Mouse (Mus musculus) thymus, adult 2 months (tissue): ENCODE measurements around the gene Arid1a. TPM values are rescaled to one million over a fixed set of nuclear protein-coding genes. Genes with fewer than 3 reads are reported as not detected.
A peak's percentile ranks its signal among the peaks of the same experiment; 100 is the strongest.

Experiments used
- DNase-seq: peaks from one replicate; pipeline ENCODE4 v3.0.0; 2021
- H3K27ac ChIP-seq: fragments of 200-500 bp; 2 replicates; pipeline ENCODE4 v1.5.1; 2012; ENCODE audit warnings: low read length, control low read depth; ENCODE audit not compliant: control insufficient read depth, insufficient read depth
- H3K27me3 ChIP-seq: fragments of 200-500 bp; 2 replicates; pipeline ENCODE4 v1.6.1; 2012; ENCODE audit warnings: mild to moderate bottlenecking, low read length, moderate library complexity, mixed read lengths; ENCODE audit not compliant: control insufficient read depth, insufficient read depth
- H3K36me3 ChIP-seq: fragments of 200-500 bp; 2 replicates; pipeline ENCODE4 v1.6.1; 2012; ENCODE audit warnings: mild to moderate bottlenecking, low read length, moderate library complexity; ENCODE audit not compliant: control insufficient read depth, insufficient read depth
- H3K4me1 ChIP-seq: fragments of 200-500 bp; replicated peaks from 2 replicates; pipeline ENCODE4 v1.6.1; 2012; ENCODE audit warnings: low read length; ENCODE audit not compliant: control insufficient read depth, insufficient read depth
- H3K4me3 ChIP-seq: fragments of 200-500 bp; 2 replicates; pipeline ENCODE4 v1.5.1; 2012; ENCODE audit warnings: mild to moderate bottlenecking, low read length, control low read depth, moderate library complexity; ENCODE audit not compliant: control insufficient read depth, insufficient read depth
- CTCF ChIP-seq: fragments of 200-500 bp; IDR thresholded peaks from 2 replicates; pipeline ENCODE4 v1.5.1; 2012; ENCODE audit warnings: mild to moderate bottlenecking, control low read depth, low read length, moderate library complexity, borderline replicate concordance; ENCODE audit not compliant: control insufficient read depth, poor library complexity, insufficient read depth; ENCODE audit errors: extremely low read depth
- POLR2A ChIP-seq: fragments of 200-500 bp; IDR thresholded peaks from 2 replicates; pipeline ENCODE4 v1.6.1; 2012; ENCODE audit warnings: mild to moderate bottlenecking, low read length, control low read depth, moderate library complexity; ENCODE audit not compliant: control insufficient read depth, poor library complexity, insufficient read depth; ENCODE audit errors: extremely low read depth
- WGBS: fragments of 180-500 bp; shearing (Covaris S2); methylation state at CpG from one replicate; pipeline ENCODE4 v1.1.7; 2018; 5-methylcytosine and 5-hydroxymethylcytosine counted together
- polyA plus RNA-seq: library from polyadenylated mRNA; depleted of rRNA; stranded (reverse); fragments of >200 nt; gene quantifications from 2 replicates; pipeline ENCODE4 v1.2.3, GENCODE M21; 2012

The Arid1a gene
- polyA plus RNA-seq, 1 experiment, result 289 TPM

GRCm38 (mm10) chr4:133679629-133680028 is 76.9 kb downstream of the Arid1a start:
- no peak for DNase-seq
- no peaks in the 10 kb centered on the region for H3K27me3 ChIP-seq
- TF ChIP-seq CTCF, result no peak
- TF ChIP-seq POLR2A, result no peak
- H3K27ac ChIP-seq, result no peak overlapping the region
- WGBS, result 84% methylated on average over 7 of the region's 7 CpGs
- no peaks in the 10 kb centered on the region for H3K4me1 ChIP-seq
- no peak overlapping the region for H3K4me3 ChIP-seq
- H3K36me3 ChIP-seq, result peaks cover 53% of the 10 kb centered on the region

GRCm38 (mm10) chr4:133677266-133677665 is 79.3 kb downstream of the Arid1a start:
- H3K27me3 ChIP-seq, result no peaks in the 10 kb centered on the region
- H3K27ac ChIP-seq, result no peak overlapping the region
- peaks cover 13% of the 10 kb centered on the region for H3K4me1 ChIP-seq
- no peak for TF ChIP-seq POLR2A
- no peak for TF ChIP-seq CTCF
- DNase-seq, result no peak
- no peak overlapping the region for H3K4me3 ChIP-seq
- peaks cover 32% of the 10 kb centered on the region for H3K36me3 ChIP-seq
- 81% methylated on average over 7 of the region's 7 CpGs for WGBS

GRCm38 (mm10) chr4:133676189-133676588 is 80.4 kb downstream of the Arid1a start:
- peaks cover 15% of the 10 kb centered on the region for H3K4me1 ChIP-seq
- TF ChIP-seq POLR2A (no peak), CTCF (no peak)
- DNase-seq, result no peak
- H3K36me3 ChIP-seq, result peaks cover 21% of the 10 kb centered on the region
- no peaks in the 10 kb centered on the region for H3K27me3 ChIP-seq
- no peak overlapping the region for H3K4me3 ChIP-seq
- 66% methylated on average over 3 of the region's 3 CpGs for WGBS
- no peak overlapping the region for H3K27ac ChIP-seq

- H3K27ac ChIP-seq, result no peak overlapping the region
- no peak for DNase-seq
- 57% methylated on average over 5 of the region's 5 CpGs for WGBS
Measured at GRCm38 (mm10) chr4:133675594-133676016, 81.0 kb downstream of the Arid1a start.

GRCm38 (mm10) chr4:133674331-133674695 is 82.3 kb downstream of the Arid1a start:
- Histone ChIP-seq H3K27me3 (no peaks in the 10 kb centered on the region), H3K27ac (peak overlapping the region; percentile 27; the same call in 1 of the 2 replicates), H3K36me3 (0 out of 2 replicates have a peak, but pooled peaks cover 5% of the 10 kb centered on the region), H3K4me3 (no peak overlapping the region), H3K4me1 (peaks cover 15% of the 10 kb centered on the region)
- no peak for DNase-seq
- WGBS, result 22% methylated on average over 8 of the region's 8 CpGs
- no peak for TF ChIP-seq POLR2A
- TF ChIP-seq CTCF, result no peak

More at GRCm38 (mm10) chr4:133675594-133676016, 81.0 kb downstream of the Arid1a start:
- Histone ChIP-seq H3K4me1 (peaks cover 15% of the 10 kb centered on the region), H3K4me3 (no peak overlapping the region), H3K27me3 (no peaks in the 10 kb centered on the region), H3K36me3 (peaks cover 16% of the 10 kb centered on the region)
- TF ChIP-seq POLR2A, result no peak
- TF ChIP-seq CTCF, result no peak

GRCm38 (mm10) chr4:133673666-133674330 is 82.8 kb downstream of the Arid1a start:
- H3K27ac ChIP-seq, result peak overlapping the region; percentile 97
- WGBS, result 2% methylated on average over 10 of the region's 10 CpGs
- peaks cover 15% of the 10 kb centered on the region for H3K4me1 ChIP-seq
- peak; percentile 27 for DNase-seq
- H3K36me3 ChIP-seq, result 0 out of 2 replicates have a peak, but pooled peaks cover 3% of the 10 kb centered on the region
- TF ChIP-seq CTCF (no peak), POLR2A (no peak)
- H3K4me3 ChIP-seq, result no peak overlapping the region
- H3K27me3 ChIP-seq, result no peaks in the 10 kb centered on the region
